Mouse (Mus musculus): ENCODE data around the gene Akp3. TPM values are rescaled to one million over a fixed set of nuclear protein-coding genes. Genes with fewer than 3 reads are reported as not detected.

Akp3 gene
- 0.12 and 0.41 TPM in 2 replicates for polyA plus RNA-seq (2012; rRNA removed)

DNA sequence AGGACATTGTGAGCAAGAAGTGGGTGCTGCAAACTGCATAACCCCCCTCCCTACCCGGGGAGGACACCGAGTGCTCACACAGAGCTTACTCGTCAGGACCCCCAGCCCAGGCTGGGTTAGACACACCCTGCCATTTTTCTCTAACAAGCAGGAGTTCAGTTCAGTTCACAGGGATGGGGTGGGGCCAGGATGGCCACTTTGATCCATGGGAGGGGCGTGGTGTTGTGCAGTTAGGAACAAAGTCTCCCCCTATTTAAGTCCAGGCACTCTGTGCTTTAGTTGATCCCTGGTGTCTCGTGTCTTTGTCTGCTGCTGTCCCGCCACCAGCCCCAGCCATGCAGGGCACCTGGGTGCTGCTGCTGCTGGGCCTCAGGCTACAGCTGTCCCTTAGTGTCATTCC lies at the start of gene Akp3:
TSS of gene Akp3 (plus strand) at position 301 of the 400 bp plus-strand sequence.
- no peak for DNase-seq (ENCODE audit: low read depth)

DNA sequence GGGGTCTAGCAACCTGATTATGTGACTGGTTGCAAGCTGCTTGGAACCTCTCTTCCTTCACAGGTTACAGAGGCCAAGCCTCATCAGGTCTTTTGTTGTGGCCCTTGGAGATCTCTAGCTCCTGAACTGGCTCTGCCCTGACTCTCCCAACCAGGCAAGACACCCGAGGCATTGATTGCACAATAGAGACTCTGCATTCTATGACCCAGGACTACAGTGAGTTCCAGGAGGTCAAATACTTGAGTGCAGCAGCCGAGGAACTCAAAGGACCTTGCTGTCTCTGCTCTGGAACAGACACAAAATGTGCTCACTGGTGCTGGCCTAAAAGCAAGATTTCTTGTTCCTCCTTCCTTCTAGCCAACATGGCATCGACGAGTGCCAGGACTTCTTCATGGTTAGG lies 38.6 kb upstream of the Akp3 start:
- DNase-seq (ENCODE audit: low read depth), result no peak

DNA sequence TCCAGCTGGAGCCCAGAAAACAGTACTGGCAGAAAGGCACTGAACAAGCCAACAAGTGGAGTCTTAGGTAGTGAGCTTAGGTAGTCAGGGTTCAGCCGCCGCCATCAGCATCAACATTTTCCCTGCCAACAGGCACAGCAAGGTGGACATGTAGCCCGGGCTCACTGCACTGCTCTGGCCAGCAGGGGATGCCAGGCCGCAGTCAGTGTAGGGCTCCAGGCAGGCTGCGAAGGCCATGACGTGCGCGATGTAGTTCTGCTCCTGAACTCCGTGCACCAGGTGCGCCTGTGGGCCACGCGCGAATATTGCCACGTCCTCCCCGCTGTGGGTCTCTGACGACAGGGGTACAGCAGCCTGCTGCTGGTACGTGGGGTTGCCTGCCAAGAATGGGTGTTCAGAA lies 37.8 kb upstream of the Akp3 start:
- no peak for DNase-seq (ENCODE audit: low read depth)

DNA sequence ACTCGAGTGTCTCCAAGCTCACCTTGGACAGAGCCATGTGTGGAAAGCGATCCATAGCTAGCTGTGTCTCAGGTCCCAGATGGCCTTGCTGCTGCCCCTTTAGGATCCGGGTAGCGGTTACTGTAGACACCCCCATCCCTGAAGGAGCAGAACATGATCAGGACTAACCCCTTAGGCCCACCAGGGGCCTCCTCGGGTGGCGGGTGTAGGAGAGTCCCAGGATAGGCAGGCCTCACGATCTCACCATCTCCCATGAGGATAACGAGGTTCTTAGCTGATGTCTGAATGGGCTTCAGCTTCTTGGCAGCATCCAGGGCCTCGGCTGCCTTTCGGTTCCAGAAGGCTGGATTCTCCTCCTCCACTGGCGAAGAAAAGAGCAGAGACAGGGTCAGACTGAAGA lies 35.5 kb upstream of the Akp3 start:
- DNase-seq (ENCODE audit: low read depth), result no peak

DNA sequence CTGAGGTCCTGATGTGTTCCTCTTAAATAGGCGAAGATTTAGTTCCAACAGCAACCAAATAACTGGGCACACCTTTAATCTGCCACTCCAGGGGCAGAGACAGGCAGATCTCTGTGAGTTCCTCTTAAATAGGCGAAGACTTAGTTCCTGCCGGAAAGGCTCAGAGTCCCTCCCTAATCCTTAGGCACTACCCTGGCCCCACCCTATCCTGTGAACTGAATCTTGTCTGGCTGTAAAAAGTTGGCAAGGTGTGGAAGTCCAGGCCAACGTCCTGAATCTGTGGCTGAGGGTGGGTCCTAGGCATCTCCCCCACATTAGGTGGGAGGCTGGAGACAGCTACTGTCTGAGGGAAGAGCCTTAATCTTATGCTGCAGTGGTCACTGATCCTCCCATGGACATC lies 34.9 kb upstream of the Akp3 start, which contains the start of gene Alppl2:
TSS of gene Alppl2 (minus strand) at position 101 of the 400 bp plus-strand sequence.
- DNase-seq (ENCODE audit: low read depth), result no peak

DNA sequence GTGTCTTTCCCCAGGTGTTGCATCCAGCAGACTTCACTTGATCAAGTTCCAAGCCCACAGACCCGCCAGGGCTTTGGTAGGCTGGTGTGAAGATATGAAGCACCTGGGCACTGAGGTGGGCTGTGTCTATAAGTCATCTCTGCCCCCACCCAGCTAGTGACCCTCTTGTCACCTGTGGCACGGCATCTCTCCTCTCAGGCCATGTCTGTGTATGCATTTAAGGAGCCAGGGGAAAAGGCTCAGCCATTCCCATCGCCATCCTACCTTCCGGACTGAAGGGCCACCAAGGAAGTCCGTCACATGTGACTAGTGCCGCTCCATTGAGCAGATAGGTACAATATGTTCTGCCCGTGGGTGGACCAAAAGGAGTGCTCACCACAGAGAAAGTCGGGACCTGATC lies 29.1 kb upstream of the Akp3 start:
- no peak for DNase-seq (ENCODE audit: low read depth)

DNA sequence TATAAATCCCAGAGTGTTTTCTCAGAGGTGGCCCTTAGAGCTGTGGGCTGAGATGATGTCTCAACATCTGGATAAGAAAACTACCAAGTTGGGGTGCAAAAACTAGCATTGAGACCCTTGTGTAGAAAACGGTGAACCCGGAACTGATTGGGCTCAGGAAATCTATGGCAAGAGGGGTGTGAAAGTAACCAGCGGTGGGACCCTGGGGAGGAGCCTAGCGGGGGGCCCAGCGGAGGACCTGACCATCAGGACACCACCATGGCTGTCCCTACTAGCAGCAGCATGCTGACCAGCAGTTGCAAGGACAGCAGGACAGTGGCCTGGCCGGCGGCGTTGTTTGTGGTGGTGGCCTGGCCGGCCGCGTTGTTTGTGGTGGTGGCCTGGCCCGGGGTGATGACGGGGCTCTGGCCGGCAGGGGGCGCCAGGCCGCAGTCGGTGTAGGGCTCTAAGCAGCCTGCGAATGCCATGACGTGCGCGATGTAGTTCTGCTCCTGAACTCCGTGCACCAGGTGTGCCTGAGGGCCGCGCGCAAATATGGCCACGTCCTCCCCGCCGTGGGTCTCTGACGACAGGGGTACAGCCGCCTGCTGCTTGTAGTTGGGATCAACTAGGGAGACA lies 26.3 kb upstream of the Akp3 start:
- no peak for DNase-seq (ENCODE audit: low read depth)

DNA sequence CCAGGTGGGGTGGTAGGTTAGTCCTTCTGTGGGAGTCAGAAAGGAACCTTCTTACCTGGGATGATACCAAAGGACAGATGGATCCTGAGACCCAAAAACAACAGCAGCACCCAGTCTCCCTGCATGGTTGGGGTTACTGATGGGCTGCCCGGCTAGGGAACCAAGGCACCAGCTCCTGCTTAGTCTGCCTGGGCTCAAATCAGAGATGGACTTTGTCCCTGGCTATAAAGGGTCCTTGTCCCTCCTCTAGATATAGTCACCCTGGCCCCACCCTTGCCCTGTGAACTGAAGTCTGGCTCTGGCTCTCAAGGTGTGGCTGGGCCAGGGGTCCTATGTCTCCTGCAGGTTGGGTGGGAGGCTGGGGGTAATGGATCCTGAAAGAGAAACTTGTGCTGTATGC lies 23.4 kb upstream of the Akp3 start, which contains the start of gene Alpi:
TSS of gene Alpi (minus strand) at position 196 of the 400 bp plus-strand sequence.
- DNase-seq (ENCODE audit: low read depth), result no peak

DNA sequence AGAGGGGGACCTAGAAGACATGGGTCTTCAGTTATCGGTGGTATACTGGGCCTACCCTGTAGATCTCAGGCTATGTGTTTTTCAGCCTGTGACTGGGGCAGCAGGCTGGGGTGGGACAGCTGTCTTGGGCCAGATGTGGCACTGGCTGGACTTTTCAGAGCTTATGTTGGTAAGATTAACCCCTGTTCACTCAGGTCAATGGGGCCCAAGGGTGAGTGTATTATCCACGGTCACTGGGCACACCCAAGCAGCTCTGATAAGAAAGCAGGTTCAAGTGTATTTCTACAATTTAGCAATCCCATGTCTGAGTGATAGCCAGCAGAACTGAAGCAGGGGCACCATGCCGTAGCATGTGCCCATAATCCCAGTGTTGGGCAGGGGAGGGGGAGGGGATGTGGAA lies 22.7 kb upstream of the Akp3 start:
- DNase-seq (ENCODE audit: low read depth), result no peak

DNA sequence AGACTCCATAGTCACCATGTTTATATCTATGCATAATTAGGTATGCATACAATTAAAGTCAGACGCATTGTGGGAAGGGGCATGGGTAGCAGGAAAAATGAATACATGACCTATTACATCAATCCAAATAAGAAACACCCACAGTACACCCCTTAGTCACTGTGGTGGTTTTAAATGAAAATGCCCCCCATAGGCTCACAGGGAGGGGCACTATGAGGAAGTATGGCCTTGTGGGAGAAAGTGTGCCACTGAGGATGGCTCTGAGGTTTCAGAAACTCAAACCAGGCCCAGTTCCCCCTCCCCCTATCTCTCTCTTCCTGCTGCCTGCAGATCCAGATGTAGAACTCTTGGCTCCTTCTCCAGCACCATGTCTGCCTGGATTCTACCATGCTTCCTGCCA lies 20.8 kb upstream of the Akp3 start:
- no peak for DNase-seq (ENCODE audit: low read depth)

DNA sequence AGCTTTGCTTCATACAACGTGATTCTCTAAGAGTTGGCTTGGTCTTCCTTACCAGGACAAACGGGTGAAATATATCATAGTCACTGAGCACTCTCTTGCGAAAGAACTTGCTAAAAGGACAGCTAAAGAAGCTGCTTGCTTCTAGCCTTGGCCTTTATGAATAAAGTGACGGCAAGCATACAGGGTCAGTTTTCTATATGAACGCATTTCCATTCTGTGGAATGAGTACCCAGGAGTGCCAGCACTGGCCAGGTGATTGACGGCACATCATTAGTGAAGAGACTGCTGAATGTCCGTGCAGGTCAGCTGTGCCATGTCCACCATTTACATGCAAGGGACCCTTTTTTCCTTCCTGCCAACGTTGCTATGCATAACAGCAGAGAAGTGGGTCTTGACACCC lies 18.2 kb upstream of the Akp3 start:
- no peak for DNase-seq (ENCODE audit: low read depth)

DNA sequence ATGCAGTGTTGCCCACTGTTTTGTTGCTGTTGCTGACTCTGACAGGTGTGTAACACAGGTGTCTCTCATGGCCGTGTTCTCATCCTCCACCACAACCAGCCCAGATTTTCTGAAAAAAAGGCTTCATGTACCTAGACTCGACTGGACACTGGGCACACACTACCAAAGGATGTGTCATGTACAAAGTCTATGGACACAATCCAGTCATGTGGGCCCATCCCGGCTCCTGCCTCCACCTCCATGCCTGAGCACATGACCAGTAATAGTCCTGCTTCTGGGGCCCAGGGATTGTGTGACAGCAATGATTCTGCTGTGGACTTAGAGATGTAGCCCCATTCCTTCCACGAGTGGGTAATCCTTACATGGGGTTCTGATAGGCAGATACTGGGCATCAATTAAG lies 16.2 kb upstream of the Akp3 start:
- DNase-seq (ENCODE audit: low read depth), result no peak

DNA sequence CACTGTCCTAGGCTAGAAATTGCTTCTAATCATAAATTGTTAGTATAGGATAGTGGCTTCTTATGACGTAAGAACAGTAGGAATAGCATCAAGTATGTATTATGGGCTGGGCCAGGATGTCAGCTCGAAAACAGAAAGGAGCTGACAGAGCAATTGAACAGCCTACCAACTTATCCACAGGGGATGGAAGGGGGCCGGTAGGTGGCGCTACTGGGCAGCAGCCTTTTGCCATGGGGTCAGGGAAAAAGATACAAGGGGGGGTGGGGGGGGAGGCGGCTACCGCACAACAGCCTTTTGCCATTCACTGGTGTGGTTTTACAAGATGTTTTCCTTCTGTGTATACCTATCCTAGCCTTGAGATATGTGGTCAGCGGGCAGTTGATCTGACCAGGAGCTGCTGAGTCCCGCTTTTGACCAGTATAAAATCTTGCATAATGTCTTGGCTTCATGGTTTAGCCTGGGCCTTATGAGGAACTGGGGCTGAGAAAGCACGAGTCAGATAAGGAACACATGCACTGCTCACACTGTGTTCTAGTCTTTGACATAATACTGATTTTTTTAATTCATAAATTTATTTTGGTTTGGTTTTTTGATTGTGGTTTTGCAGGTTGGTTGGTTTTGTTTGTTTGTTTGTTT lies 12.9 kb upstream of the Akp3 start:
- no peak for DNase-seq (ENCODE audit: low read depth)

DNA sequence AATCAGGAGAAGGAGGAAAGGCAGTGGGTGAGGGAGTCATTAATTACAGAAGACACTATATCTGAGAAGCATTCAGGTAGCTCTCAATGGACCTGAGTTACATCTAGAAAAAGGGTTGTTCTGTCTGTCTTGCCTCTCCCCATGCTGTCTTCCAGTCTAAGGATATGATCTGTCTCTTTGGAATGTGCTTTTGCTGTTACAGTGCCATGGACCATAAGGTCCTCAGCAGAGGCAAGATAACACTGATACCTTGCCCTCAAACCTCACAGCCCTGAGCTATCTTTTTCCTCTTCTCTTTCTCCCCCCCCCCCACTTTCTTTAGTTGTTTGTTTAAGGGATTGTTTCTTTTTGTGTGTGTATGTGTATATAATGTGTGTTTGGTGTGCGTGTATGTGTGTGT lies 10.0 kb upstream of the Akp3 start:
- no peak for DNase-seq (ENCODE audit: low read depth)

DNA sequence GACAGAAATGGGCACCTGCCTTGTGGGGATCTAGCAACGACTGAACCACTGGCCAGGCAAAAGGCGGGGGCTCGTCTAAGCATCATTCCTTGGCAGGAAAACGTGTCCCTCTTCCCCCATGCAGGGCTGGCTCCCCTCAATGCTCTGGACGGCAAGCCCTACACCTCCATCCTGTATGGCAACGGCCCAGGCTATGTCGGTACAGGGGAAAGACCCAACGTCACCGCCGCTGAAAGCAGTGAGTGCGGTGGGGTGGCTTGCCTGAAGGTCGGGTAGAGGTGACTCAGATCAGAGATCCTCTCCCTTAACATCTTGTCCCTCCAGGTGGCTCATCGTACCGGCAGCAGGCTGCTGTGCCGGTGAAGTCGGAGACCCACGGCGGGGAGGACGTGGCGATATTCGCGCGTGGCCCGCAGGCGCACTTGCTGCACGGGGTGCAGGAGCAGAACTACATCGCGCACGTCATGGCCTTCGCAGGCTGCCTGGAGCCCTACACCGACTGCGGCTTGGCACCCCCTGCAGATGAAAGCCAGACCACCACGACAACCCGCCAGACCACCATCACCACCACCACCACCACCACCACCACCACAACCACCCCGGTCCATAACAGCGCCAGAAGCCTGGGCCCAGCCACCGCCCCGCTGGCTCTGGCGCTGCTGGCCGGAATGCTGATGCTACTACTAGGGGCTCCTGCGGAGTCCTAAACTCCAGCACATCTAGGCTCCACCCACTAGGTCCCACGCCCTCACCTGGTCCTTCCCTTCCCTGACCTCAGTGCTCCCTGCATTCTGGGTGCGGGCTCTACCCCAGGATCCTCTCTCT lies 2.6 kb downstream of the Akp3 start:
- no peak for DNase-seq (ENCODE audit: low read depth)

DNA sequence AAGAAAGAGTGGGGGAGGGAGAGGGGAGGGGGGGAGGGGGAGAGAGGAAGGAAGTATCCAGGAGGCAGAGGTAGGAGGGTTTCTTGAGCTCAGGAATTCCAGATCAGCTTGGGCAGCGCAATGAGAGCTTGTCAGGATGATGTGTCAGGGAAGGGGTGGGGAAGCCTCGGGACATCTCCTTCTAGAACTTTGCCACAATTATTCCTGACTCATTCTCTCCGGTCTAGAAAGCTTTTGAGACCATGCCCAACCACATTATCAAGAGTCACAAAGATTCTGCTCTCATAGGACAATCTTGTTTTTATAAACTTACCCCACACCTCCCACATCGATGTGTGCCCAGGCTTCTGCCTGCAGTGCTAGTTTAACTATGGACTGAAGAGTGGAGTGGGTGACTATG lies 7.0 kb downstream of the Akp3 start:
- DNase-seq (ENCODE audit: low read depth), result no peak

DNA sequence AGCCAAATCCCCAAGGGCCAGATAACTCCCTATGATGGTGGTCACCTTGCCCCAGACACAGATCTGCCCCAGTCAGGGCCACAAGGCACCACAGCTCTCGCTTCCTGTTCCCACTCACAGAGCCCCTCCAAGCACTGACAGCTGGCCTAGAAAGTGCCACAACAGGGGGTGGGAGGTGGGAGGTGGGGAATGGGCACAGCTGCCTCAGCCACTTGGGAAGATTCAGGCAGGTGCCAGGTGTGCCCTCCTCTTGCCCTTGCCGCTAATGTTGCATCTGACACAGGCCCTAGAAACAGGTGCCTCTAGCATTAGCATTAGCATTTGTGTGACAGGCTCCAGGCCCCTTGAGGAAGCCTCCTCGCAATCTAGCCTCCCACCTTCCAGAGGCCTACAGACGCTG lies 16.8 kb downstream of the Akp3 start:
- DNase-seq (ENCODE audit: low read depth), result no peak

DNA sequence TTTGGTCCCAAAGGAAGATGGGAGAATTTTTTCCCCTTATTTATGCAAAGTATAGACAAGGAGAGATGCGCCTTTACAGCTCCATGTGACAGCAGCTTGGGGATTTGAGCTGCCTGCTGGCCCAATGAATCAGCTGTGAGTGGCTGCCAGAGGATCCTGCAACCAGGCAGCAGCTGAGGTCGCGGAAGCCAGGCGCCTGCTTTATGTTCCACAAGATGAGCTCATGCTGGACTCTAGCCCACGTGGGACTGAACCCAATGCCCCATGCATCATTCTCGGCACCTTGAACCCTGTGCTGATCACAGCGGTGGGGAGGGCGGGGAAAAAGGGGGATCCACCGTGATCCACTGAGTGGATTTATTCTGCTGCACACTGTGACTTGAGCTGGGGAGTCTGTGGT lies 17.7 kb downstream of the Akp3 start:
- no peak for DNase-seq (ENCODE audit: low read depth)

DNA sequence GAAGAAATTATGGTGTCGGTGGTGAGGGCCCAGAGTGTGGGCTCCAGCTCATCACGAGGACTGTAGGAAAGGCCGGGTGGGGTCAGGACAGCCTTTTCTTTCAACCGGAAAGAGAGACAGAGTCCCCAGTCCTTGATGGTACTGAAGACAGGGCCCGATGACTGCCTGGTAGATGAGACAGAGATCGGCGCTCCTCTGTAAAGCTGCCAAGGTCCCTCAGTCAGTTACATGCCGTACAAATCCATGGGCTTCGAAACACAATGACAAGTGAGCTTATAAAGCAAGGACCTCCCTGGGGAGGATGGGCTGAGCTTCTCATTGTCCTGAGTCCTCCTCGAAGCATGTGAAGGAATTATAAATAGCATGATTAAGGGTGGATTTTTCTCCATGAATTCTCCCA lies 18.4 kb downstream of the Akp3 start:
- no peak for DNase-seq (ENCODE audit: low read depth)

DNA sequence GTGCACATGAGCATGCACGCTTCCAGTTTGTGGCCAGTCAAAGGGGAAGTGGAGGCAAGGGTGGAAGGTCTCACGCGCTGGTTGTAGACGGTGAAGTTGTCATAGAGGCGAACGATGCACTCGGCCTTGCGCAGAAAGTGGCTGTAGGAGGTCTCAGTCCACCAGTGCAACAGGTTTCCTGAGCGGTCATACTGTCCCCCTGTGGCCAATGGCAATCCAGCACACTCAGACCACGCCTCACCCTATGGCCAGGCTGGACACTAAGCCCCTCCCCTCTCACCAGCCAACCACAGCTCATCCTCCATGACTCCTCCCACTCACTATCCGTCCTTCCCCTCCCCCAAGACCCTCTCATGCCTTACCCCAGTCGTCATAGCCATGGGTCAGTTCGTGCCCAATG lies 24.6 kb downstream of the Akp3 start:
- DNase-seq (ENCODE audit: low read depth), result no peak

DNA sequence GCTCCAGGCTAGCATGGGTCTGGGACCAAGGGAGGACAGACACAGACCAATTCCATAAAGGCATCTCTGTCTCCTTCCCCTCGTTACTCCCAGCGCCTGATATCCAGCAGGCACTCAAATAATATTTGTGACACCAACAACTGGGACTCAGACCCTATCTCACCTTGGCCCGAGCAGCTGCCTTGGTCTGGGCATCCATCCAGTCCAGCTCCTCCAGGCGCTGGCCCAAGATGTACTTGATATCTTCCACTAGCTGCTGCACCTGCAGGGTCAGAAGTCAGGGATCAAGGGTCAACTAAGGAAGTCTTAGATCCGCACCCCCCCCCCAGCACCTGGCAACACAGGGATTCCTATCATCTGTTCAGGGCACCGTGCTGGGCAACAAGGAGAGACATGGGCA lies 26.5 kb downstream of the Akp3 start:
- no peak for DNase-seq (ENCODE audit: low read depth)

DNA sequence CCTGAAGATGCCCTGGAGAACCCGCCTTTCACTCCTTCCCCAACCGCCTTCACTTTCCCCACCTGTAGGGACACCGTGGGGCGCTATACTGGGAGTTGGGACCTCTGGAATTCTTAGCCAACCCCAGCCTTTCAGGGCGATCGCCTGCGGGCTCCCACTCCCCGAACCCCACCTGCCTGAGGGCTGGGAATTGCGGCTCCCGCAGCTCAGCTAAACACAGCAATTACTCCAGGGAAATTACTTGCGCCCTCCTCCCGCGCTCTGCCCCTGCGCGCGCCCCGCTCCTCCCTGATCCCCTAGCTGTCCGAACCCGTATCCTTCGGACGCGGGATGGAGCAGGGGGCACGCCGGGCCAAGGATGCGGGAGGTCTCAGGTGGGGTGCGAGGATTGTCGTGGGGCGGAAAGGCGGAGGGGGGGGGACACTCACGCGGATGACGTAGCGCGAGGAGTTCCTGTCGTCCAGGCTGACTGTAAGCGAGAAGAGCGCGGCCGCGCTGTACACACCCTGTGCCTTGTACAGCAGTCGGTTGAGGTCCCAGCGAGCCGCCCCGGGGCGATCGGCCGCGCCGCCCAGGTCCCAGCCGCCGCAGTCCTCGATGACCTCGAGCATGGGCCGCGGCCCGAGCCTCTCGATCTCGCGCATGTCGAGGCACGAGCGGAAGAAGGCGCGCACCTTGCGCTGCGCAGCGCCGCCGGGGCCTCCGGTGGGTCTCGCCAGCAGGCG lies 29.2 kb downstream of the Akp3 start:
- no peak for DNase-seq (ENCODE audit: low read depth)

Data from gonadal fat pad, adult 2 months (tissue).